Mouse (Mus musculus) heart, adult 8-10 months (tissue): Measurements from ENCODE around the gene Rai14. TPM values are rescaled to one million over a fixed set of nuclear protein-coding genes. Genes with fewer than 3 reads are reported as not detected.

Source experiments
- DNase-seq: peaks from one replicate; pipeline ENCODE4 v3.0.0; 2022; ENCODE audit warnings: low spot score
- total RNA-seq, 4 experiments: library from RNA; stranded (reverse); gene quantifications; 2 replicates each; pipeline ENCODE4 v1.2.4; 2022

The Rai14 gene
- total RNA-seq, 4 experiments from 2014 or later = 3.3 to 4.1 (median 3.6) TPM

GRCm38 (mm10) chr15:10690973-10691372 is 23.5 kb downstream of the Rai14 start:
- no peak for DNase-seq

- no peak for DNase-seq
Observed at GRCm38 (mm10) chr15:10690219-10690618, 24.2 kb downstream of the Rai14 start.

DNA sequence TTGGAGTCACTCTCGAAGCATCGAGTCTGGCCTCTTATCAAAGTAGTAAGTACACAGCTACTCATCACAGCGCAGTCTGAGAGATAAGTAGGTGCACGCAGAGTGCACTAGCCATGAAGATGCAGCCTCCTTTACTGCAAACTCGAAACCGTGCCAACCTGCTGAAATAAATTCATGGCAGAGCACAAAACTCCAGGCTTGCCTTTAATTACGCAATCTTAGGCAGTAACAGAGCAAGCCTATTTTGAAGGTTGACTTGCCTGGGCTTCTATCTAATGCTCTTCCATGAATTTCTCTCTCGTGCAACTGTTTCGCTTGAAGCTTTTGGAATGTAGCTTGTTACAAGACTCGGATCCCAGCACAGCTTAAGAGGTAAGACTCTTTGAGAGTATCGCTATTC is 25.1 kb downstream of the Rai14 start:
- DNase-seq = no peak

GRCm38 (mm10) chr15:10688686-10689085 is 25.7 kb downstream of the Rai14 start:
- no peak for DNase-seq

DNA sequence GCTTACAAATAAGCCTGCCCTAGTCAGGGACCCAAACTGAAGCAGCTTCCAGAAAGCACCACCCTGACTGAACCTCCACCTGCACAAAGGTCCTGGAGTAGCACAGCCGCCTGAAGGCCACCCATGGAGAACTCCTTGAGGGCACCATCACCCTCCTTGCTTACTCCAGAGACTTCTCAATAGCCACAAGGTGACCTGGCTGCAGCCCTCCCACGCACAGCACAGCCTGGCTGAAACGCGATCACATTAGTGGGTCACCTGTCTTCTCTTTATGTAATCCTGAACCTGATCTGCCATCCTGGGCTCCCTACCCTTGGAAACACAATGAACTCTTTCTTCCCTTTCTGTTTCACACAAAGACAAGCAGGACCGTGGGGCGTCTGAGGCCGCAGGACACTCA is 27.1 kb downstream of the Rai14 start:
- DNase-seq = no peak

- DNase-seq = no peak
Observed at GRCm38 (mm10) chr15:10685692-10686430, 28.6 kb downstream of the Rai14 start.

GRCm38 (mm10) chr15:10683687-10684203 is 30.7 kb downstream of the Rai14 start:
- DNase-seq = no peak

GRCm38 (mm10) chr15:10680514-10680913 is 33.9 kb downstream of the Rai14 start:
- DNase-seq = no peak

- no peak for DNase-seq
Observed at GRCm38 (mm10) chr15:10679571-10679970, 34.9 kb downstream of the Rai14 start.

DNA sequence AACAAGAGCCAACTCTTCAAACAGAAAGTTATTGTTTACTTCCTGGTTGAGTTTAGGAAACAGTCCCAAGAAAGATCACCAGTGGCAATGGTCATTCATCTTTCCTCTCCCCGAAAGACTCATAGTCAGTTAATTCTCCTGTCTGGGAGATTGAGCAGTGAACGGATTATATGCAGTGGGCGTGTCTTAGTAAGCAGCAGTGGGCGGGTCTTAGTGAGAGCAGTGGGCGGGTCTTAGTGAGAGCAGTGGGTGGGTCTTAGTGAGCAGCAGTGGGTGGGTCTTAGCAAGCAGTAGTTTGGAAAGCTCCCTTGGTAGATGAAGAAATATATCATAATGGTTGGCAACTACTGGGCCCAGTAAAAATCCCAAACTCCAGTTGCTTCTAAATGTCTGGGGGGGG is 38.6 kb downstream of the Rai14 start:
- DNase-seq = no peak

DNA sequence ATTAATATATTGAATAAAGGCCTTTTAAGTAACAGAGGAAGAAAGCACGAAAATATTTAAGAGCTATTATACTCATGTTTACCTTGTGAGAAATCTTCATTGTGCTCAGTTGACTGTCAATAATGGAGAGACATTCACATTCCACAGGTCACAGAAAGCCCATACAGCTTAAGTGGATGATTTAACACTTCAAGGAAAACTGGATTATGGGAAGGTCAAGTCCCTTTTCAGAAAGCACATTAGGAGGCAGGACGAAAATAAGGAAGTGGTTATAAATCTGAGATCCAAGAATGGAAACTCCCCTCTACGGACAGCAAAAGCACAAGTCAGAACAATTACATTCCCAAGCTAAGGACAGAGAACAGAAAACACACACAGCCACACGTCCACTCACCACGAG is 41.5 kb downstream of the Rai14 start:
- no peak for DNase-seq

- DNase-seq = peak; percentile 48
Observed at GRCm38 (mm10) chr15:10671868-10672267, 42.6 kb downstream of the Rai14 start.

DNA sequence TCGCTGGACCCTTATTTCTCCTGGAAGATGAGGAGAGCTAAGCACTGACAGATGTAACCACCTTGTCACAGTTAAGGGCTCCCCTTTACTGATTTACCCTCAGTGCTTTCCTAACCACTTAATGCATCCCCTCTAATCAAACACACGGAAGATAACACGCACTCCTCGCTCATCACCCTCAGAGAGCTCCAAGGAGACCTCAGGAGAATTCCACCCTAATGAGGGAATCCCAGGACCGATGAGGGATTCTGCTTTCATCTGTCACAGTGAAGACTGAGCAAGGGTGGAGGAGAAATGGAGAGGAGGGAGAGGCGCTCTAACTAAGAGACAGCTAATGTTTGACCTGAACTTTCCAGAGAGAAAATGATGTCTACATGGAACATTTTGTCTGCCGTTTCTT is 44.3 kb downstream of the Rai14 start:
- no peak for DNase-seq

DNA sequence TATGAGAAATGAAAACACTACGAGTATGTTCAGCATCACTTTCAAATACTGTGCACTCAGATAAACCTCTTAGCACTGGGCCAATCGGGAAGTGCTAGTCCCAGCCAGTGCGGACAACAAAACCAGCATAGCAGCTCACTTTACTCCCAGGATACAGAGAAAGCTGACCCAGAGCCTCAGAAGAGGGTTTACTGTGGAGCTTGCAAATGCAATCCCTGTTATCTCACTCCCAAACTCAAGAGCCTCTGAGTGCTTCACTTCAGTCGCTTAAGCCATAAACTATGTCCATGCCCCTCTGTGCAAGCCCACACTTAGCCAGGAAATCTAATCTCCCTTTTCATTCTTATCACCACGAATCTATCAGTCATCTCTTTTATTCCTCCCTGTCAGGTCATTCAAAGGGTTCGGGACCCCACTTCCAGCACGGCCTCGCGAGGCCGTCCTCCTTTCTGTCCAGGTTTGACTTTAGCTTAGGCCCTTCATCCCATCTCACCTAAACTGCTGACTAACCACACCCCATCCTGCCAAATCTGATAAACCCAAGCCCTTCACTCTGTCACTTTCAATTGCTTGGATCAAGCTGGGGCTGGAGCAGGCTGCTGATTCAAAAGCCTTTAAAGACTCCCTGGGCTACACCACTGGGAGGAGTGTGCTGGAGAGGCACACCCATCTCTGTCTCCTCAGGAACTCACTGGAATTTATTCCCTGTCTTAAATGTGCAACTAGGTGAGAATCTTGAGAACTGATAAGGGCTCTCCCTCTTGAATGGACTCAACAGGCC is 46.1 kb downstream of the Rai14 start:
- DNase-seq = no peak

DNA sequence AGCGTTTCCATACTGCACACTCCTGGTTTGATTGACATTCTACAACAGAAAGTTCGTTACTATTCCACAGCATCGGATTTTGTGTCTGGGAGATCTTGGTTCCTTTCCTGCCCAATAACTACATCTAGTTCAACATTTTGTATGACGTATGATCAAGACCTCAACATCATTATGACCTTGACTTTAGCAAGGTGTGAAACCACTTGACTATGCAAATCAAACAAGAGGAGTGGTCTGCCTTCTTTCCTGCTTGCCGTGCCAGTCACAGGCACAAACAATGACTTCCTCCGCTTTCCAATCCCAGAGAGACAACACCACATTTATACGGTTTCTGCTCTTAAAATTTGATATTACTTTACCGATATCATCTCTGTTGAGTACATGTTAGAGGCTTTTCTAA is 48.6 kb downstream of the Rai14 start:
- DNase-seq = no peak

- DNase-seq = no peak
Observed at GRCm38 (mm10) chr15:10664529-10664898, 49.9 kb downstream of the Rai14 start.

DNA sequence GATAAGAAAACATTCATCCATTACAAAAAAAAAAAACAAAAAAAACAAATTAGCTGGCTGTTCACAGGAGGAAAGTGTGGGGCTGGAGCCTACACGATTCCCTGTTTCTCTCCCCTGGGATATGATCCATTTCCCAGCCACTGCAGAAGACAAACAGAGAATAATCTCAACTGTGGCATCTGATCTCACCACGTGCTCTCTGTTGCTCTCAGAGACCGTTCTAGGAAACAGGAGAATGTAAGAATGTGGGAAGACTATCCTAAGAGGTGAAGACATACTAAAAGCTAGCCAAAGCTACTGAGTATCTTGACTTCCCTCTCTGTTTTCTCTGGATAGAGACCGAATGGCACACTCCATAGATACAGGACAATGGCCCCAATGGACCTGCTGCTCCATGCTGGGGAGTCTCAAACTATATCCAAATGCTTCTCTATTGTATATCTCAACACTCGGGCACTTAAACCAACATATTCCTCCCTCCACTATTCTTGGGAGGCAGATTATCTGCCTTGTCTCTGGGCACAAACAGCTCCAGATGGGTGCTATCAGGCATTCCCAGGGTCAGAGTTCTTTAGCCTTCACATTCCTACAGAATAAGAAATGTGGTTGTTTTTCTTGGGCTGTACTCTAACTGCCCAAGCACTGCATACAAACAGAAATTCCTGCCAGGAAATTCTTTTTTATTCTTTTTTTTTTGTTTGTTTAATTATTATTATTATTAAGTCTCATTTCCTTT is 50.5 kb downstream of the Rai14 start:
- DNase-seq = no peak

DNA sequence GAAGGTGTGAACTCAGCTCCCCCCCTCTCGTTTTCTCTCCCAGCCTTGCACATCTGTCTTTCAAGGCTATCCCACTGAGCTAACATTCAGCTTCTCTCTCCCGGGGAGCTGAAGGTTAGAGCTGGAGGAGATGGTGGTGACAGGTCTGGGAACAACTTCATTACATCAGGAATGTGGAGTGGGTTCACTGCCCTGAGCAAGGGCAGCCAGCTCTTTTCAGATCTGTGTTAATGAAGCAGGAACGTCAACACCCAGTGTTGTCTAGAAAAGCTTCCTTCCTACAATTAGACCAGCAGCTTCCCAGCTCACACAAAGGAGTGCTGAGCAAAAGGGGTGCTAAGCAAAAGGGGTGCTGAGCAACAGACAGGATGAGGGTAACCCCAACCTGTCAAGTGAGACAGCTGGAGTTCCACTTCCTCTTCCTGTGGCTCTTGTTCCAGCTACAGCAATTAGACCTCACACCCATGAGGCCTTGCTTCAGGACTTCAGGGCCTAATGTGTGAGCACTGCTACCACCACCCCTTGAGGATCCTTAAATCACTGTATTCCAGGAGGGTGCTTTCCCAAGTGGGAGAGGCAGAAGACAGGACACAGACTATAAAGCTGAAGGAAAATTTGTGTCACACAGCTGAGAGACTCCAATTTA is 52.3 kb downstream of the Rai14 start:
- no peak for DNase-seq

DNA sequence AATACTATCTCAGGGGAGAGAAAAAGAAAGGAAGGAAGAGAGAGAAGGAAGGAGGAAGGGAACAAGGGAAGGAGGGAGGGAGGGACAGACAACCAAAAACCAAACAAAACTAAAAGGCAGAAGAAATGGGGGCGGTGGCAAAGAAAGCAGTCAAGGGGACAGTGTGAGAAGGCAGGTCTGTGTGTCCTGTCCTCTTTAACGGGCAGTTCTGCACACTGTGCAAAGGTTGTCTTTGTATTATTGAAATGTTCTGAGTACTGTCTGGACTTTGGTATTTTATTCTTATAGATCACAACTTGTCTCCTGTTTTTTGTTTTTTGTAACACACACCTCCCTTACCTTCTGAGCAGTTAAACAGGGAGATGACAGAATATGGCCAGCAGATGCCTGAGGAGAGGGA is 55.6 kb downstream of the Rai14 start:
- no peak for DNase-seq

GRCm38 (mm10) chr15:10656146-10656545 is 58.3 kb downstream of the Rai14 start:
- DNase-seq = no peak

DNA sequence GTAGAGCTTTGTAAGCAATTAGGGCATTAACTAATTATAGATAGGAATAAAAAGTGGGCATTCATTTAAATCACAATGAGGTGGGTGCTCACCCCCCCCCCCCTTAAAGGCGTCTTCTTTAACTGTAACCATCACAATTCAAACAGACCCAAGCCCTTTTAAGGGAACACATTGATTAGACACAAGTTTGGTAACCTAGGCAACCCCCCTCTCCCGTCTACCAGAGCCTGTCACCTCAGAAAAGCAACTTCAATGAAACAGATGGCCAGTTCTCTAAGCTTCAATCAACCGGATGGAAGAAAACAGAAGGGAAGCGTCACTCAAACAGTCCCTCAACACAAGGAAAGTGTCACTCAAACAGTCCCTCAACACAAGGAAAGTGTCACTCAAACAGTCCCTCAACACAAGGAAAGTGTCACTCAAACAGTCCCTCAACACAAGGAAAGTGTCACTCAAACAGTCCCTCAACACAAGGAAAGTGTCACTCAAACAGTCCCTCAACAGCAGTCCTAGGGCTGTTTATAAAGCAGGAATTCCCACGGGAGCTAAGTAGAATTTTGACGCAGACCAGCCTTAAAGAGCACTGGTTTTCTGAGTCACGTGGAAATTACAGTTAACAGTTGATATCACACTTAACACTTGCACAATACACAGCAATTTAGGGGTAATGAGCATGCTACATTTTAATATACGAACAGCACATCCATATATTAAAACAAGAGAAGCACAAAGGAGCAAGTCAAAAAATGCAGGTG is 59.1 kb downstream of the Rai14 start:
- no peak for DNase-seq
